Mouse (Mus musculus) right cerebral cortex, postnatal 10 days (tissue): ENCODE measurements at regions not wholly inside any gene's neighbourhood (a gene's known extent, or its start where the extent isn't known, plus 50 kb on each side); places are given as distances from the start of the nearest gene placed in this dataset.
"Not testable (repeated sequence)": the region's sequence is repeated elsewhere in the genome, so short reads cannot be mapped to it uniquely, and the experiment has no call there.

ENCODE experiments used
- DNase-seq, 2 experiments: peaks; one replicate each; pipeline ENCODE4 v3.0.0; 2021; ENCODE audit warnings: low spot score in 2 of 2

DNA sequence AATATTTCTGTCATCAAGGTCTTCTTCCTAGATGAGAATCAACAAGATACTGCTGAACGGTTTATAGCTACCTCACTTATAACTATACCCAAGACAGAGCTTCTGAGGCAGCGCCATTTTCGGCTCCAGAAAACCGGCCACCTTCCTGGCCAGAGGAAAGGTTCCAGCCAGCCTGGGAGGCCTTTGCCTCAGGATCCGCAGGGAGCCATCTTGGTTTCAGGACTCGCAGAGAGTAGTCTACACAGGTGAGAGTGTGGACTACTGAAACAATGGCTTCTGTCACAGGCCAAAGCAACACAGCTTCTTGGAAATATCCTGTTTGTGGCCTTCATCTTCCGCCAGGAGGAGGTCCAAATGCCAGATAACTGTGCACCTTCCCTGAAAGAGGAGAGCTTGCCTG is 447.5 kb downstream of the Kcnt2 start:
- no peak for DNase-seq

DNA sequence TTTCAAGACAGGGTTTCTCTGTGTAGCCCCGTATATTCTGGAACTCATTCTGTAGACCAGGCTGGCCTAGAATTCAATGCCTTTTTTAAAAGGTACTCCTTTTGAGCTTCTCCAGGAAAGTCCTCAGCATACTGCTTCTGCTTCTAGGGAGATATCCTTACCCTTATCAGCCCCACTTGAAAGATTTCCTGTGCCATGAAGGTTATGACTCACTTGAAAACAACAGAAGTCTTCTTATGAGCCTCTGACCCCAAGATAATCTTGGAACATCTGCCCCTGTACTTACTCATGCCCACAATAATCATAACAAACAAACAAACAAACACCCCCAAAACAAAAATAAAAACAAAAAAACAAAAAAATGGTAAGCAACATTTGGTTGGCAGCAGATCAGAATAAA is 484.2 kb downstream of the Kcnt2 start:
- no peak for DNase-seq

DNA sequence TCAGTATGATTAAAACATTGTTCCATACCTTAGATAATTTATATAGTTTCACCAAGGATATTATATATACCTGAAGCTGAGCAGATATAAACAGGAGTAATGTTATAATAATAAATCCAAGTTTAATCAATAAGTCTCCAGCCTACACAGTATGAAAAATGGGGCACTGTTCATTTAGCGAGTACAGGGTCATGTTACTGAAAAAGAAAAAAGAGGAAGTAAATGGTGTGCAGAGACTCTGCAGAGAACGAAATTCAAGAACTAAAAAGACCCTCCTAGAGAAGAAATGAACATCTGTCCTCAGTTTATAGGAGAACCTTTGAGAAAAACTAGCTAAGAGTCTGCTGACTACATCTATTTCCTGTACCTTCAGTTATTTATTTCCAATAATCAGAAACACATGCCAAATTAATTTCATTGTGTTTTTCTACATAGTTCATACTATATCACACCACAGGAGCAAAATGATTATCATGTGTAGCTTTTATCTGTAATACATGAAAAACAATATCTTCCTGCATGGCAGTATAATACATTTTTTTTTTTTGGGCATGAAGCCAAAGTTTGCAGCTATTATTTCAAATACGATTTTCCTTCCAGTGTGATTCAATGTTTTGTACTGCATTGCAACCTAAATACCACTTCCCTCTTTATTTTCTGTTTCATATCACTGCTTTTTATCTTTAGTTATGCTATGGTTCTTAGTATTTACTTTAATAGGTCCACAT is 493.2 kb downstream of the Kcnt2 start:
- no peak for DNase-seq

DNA sequence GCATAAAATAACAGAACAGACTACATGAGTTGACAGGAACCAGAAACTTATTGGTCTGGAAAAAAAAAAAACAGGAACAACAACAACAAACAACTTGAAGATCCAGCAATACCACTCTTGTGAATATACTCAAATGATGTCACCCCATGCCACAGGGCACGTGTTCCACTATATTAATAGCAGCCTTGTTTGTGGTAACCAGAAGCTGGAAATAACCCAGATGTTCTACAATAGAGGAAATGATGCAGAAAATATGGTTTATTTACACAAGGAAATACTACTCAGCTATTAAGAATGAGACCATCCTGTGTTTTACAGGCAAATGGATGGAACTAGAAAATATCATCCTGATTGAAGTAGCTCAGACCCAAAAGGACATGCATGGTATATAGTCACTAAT is 494.1 kb downstream of the Kcnt2 start:
- no peak for DNase-seq

DNA sequence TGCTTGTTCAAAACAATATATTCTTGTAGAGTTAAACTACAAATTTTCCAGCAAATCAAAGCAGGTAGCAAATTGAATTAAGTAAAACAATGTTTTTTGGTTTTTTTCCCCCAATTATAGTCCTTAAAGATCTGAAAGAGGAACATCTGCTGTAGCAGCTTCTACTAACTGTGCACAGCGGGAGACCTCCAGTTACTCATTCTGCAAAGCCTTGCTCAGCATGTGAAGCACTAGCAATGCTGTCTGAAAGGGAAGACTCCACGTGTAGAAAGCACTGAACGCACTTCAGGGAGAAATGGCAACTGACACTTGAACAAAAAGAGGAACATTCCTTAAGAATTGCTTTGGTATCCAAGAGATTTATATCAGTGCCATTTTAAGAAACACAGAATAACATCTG is 502.1 kb downstream of the Kcnt2 start:
- DNase-seq, result peak in 1 of 2 experiments; percentile 27

DNA sequence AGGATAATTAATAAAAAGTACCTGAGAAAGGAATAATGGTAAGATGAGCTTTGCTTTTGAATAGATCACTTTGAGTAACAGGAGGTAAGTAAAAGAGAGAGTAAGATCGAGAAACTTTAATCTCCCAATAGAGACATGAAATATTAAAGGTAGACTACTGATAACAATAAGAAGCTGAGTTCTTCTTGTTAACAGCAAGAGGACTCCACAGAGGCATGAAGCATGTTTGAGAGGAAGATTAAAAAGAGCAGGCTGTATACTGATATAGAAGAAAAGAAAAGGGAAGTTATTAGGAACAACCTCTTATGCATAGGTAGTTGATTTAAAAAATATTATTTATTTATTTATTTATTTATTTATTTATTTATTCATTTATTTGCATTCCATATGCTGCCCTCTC is 519.9 kb downstream of the Kcnt2 start:
- DNase-seq, result no peak

DNA sequence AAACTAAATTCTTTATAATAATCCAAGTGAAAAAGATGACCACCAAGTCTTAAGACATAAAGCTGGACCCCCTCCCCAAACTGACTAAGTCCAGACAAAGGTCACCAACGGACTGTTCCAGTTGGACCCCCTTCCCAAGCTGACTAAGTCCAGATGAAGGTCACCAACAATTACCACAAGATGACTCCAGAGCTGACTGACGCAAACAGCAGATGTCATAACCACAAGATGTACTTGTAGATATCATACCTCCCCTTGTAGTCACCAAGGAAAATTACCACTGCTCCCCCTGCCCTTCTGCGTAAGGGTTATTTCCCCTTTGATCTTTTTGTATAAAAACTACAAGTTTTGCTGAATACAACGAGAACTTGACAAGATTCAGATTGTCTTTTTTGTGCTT is 527.8 kb downstream of the Kcnt2 start:
- DNase-seq, result not testable (repeated sequence)

DNA sequence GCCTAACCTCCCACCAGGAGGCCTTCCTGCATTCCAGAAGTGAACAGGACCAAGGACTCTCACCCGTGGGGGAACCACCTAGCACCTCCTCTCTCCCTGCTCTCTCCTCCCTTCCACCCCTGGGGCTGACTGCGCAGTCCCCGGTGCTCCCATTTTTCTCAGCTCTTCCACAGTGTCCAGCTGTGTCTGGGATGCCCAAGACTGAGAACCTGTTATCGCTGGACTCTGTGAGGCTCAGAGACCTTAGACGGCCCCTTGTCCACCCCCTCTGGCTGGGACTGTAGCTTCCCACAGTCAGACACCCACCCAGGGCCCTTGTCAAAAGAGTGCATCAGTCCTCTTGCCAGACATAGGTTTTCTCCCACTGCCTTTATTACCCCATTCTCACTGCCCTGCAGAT is 564.2 kb downstream of the Kcnt2 start:
- no peak for DNase-seq

DNA sequence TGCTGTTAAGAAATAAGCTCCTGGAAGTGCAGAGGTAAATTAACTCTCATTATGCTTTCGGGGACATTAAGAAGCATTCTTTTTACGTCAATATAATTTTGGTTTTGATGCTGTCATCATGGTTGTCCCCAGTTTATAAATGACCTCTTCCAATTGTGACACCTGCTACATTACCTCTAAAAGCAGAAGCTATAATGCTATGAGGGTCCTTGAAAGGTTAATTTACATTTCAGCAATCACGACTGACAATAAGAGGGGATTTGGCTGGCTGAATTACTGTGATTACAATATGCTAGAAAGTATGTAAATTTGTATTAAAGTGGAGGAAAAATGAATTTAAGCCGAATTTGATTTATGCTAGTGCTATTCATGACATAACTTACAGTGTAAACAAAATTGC is 592.8 kb downstream of the Kcnt2 start:
- DNase-seq, result no peak

DNA sequence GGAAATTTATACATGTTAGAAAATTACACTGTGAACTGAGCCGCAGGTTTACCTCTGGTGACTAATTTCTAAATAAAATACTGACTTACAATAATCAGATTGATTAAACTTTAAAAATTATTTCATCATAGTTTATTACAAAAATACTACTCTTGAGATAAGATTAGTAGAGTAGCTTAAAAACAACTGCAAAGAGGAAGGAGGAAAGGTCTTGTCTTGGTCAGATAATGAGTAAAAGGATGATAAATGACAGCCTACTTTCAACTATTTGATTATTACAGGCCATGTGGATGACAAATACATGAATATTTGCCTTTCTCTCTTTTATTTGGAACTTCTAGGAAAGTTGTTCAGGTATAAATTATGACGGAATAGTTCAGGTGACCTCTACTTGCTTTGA is 594.6 kb downstream of the Kcnt2 start:
- DNase-seq, result no peak

DNA sequence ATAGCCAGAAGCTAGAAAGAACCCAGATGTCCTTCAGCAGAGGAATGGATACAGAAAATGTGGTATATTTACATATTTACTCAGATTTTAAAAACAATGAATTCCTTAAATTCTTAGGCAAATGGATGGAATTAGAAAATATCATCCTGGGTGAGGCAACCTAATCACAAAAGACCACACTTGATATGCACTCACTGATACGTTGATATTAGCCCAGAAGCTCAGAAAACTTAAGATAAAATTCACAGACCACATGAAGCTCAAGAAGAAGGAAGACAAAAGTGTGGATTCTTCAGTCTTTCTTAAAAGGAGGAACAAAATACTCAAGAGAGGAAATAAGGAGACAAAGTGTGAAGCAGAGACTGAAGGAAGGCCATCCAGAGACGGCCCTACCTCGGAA is 602.1 kb downstream of the Kcnt2 start:
- not testable (repeated sequence) for DNase-seq

DNA sequence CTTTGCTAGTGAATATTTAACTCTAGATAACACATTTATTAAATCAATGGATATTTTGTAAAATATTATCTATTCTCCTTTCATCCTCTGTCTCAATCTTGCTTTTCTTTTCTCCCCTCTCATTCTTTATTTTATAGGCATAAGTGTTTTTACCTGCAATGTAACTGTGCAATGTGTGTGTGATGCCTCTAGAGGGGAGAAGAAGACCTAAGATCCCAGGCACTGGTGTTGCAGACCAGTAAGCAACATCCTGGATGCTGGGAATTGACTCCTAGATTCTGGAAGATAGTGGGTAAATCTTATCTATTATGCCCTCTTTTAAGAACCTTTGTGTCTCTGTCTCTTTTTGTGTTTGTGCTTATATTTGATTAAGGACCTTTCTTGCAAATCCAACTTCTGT is 605.6 kb downstream of the Kcnt2 start:
- DNase-seq, result no peak
